Mouse (Mus musculus): ENCODE data around the gene Pcsk1n.

Pcsk1n gene

DNA sequence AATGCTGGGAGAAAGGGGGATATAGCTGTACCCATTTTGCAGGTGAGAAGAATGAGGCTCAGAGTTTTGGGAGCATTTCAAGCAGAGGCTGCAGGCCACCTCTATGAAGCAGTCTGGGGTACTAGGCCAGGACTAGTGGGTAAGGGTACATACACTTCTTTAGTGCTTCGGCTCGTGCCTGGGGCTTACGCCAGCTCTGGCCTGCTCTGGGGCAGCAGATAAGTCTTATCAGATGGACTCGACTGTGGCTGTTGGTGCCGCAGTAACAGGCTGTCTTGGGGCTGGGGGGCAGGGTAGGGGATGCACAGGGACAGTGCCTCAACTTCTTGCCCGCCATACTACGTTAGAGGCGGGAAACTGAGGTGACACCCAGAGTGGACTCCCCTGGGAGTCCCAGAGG is 48.6 kb downstream of the Pcsk1n start:
- no peaks in the 10 kb centered on the region for H3K36me3 ChIP-seq (ENCODE audit: control insufficient read depth, insufficient read depth, low read length, poor library complexity, severe bottlenecking)
- DNase-seq (ENCODE audit: low read depth, low spot score), result no peak

GRCm38 (mm10) chrX:7968899-7969298 is 49.3 kb downstream of the Pcsk1n start:
- Histone ChIP-seq H3K27me3 (ENCODE audit: control insufficient read depth, insufficient read depth, low read length, poor library complexity, severe bottlenecking) (no peaks in the 10 kb centered on the region), H3K36me3 (ENCODE audit: control insufficient read depth, insufficient read depth, low read length, poor library complexity, severe bottlenecking) (no peaks in the 10 kb centered on the region)
- no peak for DNase-seq (ENCODE audit: low read depth, low spot score)

More for the DNA sequence above, 48.6 kb downstream of the Pcsk1n start:
- no peaks in the 10 kb centered on the region for H3K27me3 ChIP-seq (ENCODE audit: control insufficient read depth, insufficient read depth, low read length, poor library complexity, severe bottlenecking)

GRCm38 (mm10) chrX:7971292-7971691 is 51.7 kb downstream of the Pcsk1n start:
- Histone ChIP-seq H3K36me3 (ENCODE audit: control insufficient read depth, insufficient read depth, low read length, poor library complexity, severe bottlenecking) (no peaks in the 10 kb centered on the region), H3K27me3 (ENCODE audit: control insufficient read depth, insufficient read depth, low read length, poor library complexity, severe bottlenecking) (no peaks in the 10 kb centered on the region)
- no peak for DNase-seq (ENCODE audit: low read depth, low spot score)
